Mouse (Mus musculus) neural tube, embryonic 14.5 days (tissue): Measurements from ENCODE around the gene Filip1. TPM values are rescaled to one million over a fixed set of nuclear protein-coding genes. Genes with fewer than 3 reads are reported as not detected.

Experiments
- ATAC-seq: fragments of 200-750 bp; cut with Nextera tagmentation; 2 replicates; pipeline ENCODE4 v1.8.0; 2017; ENCODE audit warnings: low read depth, mild to moderate bottlenecking, moderate TSS enrichment, moderate library complexity
- H3K27ac ChIP-seq: fragments of 300-500 bp; sonication (generic); 2 replicates; pipeline ENCODE4 v1.5.1; 2014; ENCODE audit warnings: low read depth, mild to moderate bottlenecking, control low read depth, low read length, moderate library complexity, mixed read lengths
- H3K27me3 ChIP-seq: fragments of 300-500 bp; sonication (generic); 2 replicates; pipeline ENCODE4 v1.6.1; 2014; ENCODE audit warnings: low read length; ENCODE audit not compliant: control insufficient read depth, insufficient read depth
- H3K36me3 ChIP-seq: fragments of 300-500 bp; sonication (generic); 2 replicates; pipeline ENCODE4 v1.6.1; 2014; ENCODE audit warnings: low read length, mixed read lengths; ENCODE audit not compliant: control insufficient read depth, insufficient read depth
- H3K4me1 ChIP-seq: fragments of 300-500 bp; sonication (generic); 2 replicates; pipeline ENCODE4 v1.6.1; 2014; ENCODE audit warnings: low read length; ENCODE audit not compliant: control insufficient read depth, insufficient read depth
- H3K4me2 ChIP-seq: fragments of 300-500 bp; sonication (generic); 2 replicates; pipeline ENCODE4 v1.6.1; 2014; ENCODE audit warnings: mild to moderate bottlenecking, low read depth, low read length, control low read depth
- H3K4me3 ChIP-seq: fragments of 300-500 bp; sonication (generic); 2 replicates; pipeline ENCODE4 v1.5.1; 2014; ENCODE audit warnings: low read depth, low read length, control low read depth, mixed read lengths
- H3K9ac ChIP-seq: fragments of 300-500 bp; sonication (generic); replicated peaks from 2 replicates; pipeline ENCODE4 v1.6.1; 2014; ENCODE audit warnings: low read depth, mild to moderate bottlenecking, control low read depth, low read length, mixed read lengths
- H3K9me3 ChIP-seq: fragments of 300-500 bp; sonication (generic); 2 replicates; pipeline ENCODE4 v1.6.1; 2016; ENCODE audit warnings: low read length; ENCODE audit not compliant: control insufficient read depth
- WGBS: fragments of 180-500 bp; shearing (Covaris S2); extraction: QIAGEN DNeasy Blood & Tissue Kit; methylation state at CpG from one replicate; pipeline ENCODE4 v1.1.7; 2014; 5-methylcytosine and 5-hydroxymethylcytosine counted together
- polyA plus RNA-seq: library from polyadenylated mRNA; unstranded; fragments of >200 nt; fragmentation: Nextera tagmentation; extraction: Ambion mirVana; gene quantifications from 2 replicates; pipeline ENCODE4 v1.2.1, GENCODE M21; 2014

The Filip1 gene
- polyA plus RNA-seq, 1 experiment from 2014 or later: 1.5 TPM

DNA sequence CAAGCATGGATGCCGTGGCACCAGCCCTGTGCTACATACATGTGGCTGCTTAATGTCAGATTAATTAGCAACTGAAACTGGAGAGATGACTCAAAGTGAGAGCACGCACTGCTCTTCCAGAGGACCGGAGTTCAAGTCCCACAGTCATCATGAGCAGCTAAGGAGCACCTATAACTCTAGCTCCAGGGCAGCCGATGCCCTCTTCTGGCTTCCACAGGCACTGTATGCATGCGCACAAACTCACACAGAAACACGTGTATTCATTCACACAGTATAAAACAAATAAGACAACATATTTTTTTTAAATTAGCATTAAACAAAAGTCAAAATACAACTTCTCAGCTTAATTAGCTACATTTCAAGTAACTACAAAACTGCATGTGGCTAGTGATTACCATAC, 123.5 kb downstream of the Filip1 start:
- Histone ChIP-seq H3K36me3 (no peaks in the 10 kb centered on the region), H3K27ac (no peak overlapping the region), H3K9me3 (no peaks in the 10 kb centered on the region), H3K4me3 (no peak overlapping the region), H3K27me3 (no peaks in the 10 kb centered on the region), H3K4me1 (peaks cover 5% of the 10 kb centered on the region; the same call in 1 of the 2 replicates), H3K4me2 (no peak overlapping the region), H3K9ac (no peak overlapping the region)
- ATAC-seq: peak; percentile 35; the same call in 1 of the 2 replicates
- 86% methylated on average over 6 of the region's 6 CpGs for WGBS

GRCm38 (mm10) chr9:79885244-79886210, 127.1 kb downstream of the Filip1 start:
- H3K27ac ChIP-seq: no peak overlapping the region
- no peaks in the 10 kb centered on the region for H3K36me3 ChIP-seq
- WGBS: 75% methylated on average over 11 of the region's 11 CpGs
- no peaks in the 10 kb centered on the region for H3K9me3 ChIP-seq
- no peaks in the 10 kb centered on the region for H3K27me3 ChIP-seq
- H3K4me2 ChIP-seq: no peak overlapping the region
- peak; percentile 50; the same call in 1 of the 2 replicates for ATAC-seq
- peaks cover 3% of the 10 kb centered on the region; the same call in 1 of the 2 replicates for H3K4me1 ChIP-seq
- no peak overlapping the region for H3K9ac ChIP-seq
- H3K4me3 ChIP-seq: no peak overlapping the region

- H3K4me2 ChIP-seq: no peak overlapping the region
- no peaks in the 10 kb centered on the region for H3K4me1 ChIP-seq
- no peaks in the 10 kb centered on the region for H3K9me3 ChIP-seq
- H3K27ac ChIP-seq: no peak overlapping the region
- no peak overlapping the region for H3K4me3 ChIP-seq
- no peak for ATAC-seq
- no peaks in the 10 kb centered on the region for H3K36me3 ChIP-seq
- H3K9ac ChIP-seq: no peak overlapping the region
- 98% methylated on average over 2 of the region's 2 CpGs for WGBS
- no peaks in the 10 kb centered on the region for H3K27me3 ChIP-seq
Observed at GRCm38 (mm10) chr9:79883139-79883538, 129.5 kb downstream of the Filip1 start.

GRCm38 (mm10) chr9:79880031-79880430, 132.6 kb downstream of the Filip1 start:
- no peaks in the 10 kb centered on the region for H3K9me3 ChIP-seq
- no peak overlapping the region for H3K4me3 ChIP-seq
- 87% methylated on average over 7 of the region's 7 CpGs for WGBS
- no peak overlapping the region for H3K4me2 ChIP-seq
- H3K27me3 ChIP-seq: no peaks in the 10 kb centered on the region
- H3K9ac ChIP-seq: no peak overlapping the region
- peaks cover 10% of the 10 kb centered on the region; the same call in 1 of the 2 replicates for H3K4me1 ChIP-seq
- no peak overlapping the region for H3K27ac ChIP-seq
- no peaks in the 10 kb centered on the region for H3K36me3 ChIP-seq
- ATAC-seq: no peak

DNA sequence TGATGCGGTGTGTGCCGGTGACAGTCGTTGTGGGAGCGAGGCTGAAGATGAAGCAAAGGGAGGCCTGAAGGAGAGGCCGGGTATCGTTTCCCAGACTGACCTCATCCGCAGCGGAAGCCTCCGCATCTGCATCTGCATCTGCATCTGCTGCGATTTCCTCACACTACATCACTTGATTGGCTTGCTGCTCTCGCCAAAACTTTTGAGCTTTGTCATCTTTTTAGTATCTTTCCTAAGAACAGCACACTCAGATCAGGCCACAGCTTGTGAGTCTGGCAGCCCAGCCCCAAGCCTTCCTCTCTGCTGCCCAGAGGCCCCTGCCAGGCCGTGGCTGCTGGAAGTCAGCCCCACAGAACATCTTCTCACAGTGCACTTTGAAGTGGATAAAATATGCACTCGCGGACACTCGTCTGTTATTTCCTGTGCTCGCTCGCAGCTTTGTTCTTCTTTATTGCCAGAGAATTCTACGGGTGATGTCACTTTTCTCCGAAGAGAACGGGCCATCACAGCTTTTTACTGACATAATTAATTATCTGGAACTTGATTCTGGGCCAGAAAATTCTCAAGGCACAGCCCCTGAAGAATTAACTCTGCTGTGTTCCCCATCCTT, 137.0 kb downstream of the Filip1 start:
- Histone ChIP-seq H3K36me3 (no peaks in the 10 kb centered on the region), H3K27ac (no peak overlapping the region), H3K4me2 (peak overlapping the region; percentile 43), H3K9me3 (no peaks in the 10 kb centered on the region), H3K4me1 (peaks cover 10% of the 10 kb centered on the region; the same call in 1 of the 2 replicates), H3K27me3 (no peaks in the 10 kb centered on the region), H3K4me3 (peak overlapping the region; percentile 15), H3K9ac (0 out of 2 replicates have a peak overlapping the region, but pooled peaks have one; percentile 21)
- 17% methylated on average over 20 of the region's 20 CpGs for WGBS
- peak; percentile 62 for ATAC-seq

- Histone ChIP-seq H3K9me3 (no peaks in the 10 kb centered on the region), H3K27me3 (no peaks in the 10 kb centered on the region), H3K4me3 (no peak overlapping the region), H3K27ac (no peak overlapping the region; the same call in 1 of the 2 replicates), H3K4me1 (peaks cover 10% of the 10 kb centered on the region; the same call in 1 of the 2 replicates), H3K4me2 (no peak overlapping the region), H3K9ac (no peak overlapping the region), H3K36me3 (no peaks in the 10 kb centered on the region)
- 7% methylated on average over 2 of the region's 2 CpGs for WGBS
- no peak for ATAC-seq
Observed at GRCm38 (mm10) chr9:79872598-79872997, 140.1 kb downstream of the Filip1 start.

DNA sequence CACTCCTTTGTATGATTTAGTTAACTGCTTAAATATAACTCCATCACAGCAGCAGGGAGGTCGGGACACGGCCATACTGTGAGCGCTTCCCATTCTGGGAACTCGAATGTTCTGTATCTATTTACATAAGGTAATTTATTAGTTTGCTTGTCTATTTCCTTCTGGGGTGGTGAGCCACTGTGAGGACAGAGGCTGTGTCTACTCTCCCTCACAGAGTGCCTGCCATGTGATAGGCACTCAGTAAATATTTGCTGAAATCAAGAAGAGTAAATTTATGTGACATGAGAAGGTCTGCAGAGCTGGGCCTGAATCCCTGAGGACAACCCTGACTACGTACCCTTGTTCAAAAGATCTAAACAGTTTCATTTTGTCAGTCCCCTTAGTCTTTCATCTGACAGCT, 143.1 kb downstream of the Filip1 start:
- Histone ChIP-seq H3K27me3 (no peaks in the 10 kb centered on the region), H3K9ac (no peak overlapping the region), H3K36me3 (no peaks in the 10 kb centered on the region), H3K4me3 (no peak overlapping the region), H3K27ac (no peak overlapping the region), H3K9me3 (no peaks in the 10 kb centered on the region), H3K4me2 (no peak overlapping the region), H3K4me1 (no peaks in the 10 kb centered on the region)
- ATAC-seq: no peak
- 31% methylated on average over 5 of the region's 5 CpGs for WGBS

DNA sequence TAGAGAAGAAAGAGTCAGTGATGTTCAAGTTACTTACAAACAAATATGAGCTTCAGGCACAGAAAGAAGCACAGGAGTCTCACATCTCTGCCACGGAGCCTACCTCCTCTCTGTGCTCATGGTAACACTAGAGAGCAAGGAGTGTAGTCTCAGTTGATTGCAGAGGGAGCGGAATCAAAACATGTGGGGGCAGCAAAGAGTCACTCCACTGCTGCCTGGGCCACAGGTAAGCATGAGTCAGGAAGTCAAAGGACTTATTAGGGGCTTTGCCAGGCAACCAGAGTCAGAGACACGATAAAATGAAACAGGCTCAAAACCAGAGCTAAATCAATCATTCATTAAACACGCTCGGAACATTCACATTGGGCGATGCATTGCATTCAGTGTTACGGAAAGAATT, 146.7 kb downstream of the Filip1 start:
- Histone ChIP-seq H3K27ac (no peak overlapping the region), H3K9me3 (no peaks in the 10 kb centered on the region), H3K4me3 (no peak overlapping the region), H3K4me1 (no peaks in the 10 kb centered on the region), H3K9ac (no peak overlapping the region), H3K4me2 (no peak overlapping the region), H3K36me3 (no peaks in the 10 kb centered on the region), H3K27me3 (no peaks in the 10 kb centered on the region)
- no peak for ATAC-seq
- 61% methylated on average over 7 of the region's 7 CpGs for WGBS

DNA sequence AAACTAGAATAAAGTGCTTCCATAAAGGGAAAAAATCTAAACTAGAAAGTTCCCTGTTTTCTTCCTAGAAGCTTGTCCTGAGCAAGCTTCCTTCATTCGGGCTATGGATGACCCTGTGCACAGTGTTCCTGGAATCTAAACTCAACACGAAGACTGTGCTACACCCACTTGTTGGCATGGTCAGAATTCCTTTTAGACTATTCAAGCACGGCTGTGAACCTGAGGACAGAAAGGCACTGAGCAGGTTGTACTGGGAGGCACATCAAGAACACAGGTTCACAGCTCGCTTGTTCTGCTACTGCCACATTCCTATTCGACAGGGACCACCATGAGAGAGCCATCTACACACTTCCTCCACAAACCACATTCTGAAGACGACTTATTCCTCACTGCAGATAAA, 150.1 kb downstream of the Filip1 start:
- Histone ChIP-seq H3K36me3 (no peaks in the 10 kb centered on the region), H3K4me3 (no peak overlapping the region), H3K27ac (no peak overlapping the region), H3K4me2 (no peak overlapping the region), H3K9ac (no peak overlapping the region), H3K27me3 (no peaks in the 10 kb centered on the region), H3K4me1 (no peaks in the 10 kb centered on the region), H3K9me3 (no peaks in the 10 kb centered on the region)
- WGBS: 85% methylated on average over 6 of the region's 6 CpGs
- ATAC-seq: no peak
